Mouse (Mus musculus) R1 (cell line): ENCODE measurements around the gene Tagap1.
A peak's percentile ranks its signal among the peaks of the same experiment; 100 is the strongest.
"Not testable (repeated sequence)": the region's sequence is repeated elsewhere in the genome, so short reads cannot be mapped to it uniquely, and the experiment has no call there.

ENCODE experiments used
- DNase-seq: peaks from one replicate; pipeline ENCODE4 v3.0.0-alpha.2; 2018; ENCODE audit warnings: low read depth, low spot score

Tagap1 gene

GRCm38 (mm10) chr17:6962339-6962738 is 1.4 kb upstream of the Tagap1 start:
- DNase-seq: not testable (repeated sequence)

GRCm38 (mm10) chr17:6961181-6962000 is 435 bp upstream of the Tagap1 start:
- DNase-seq: not testable (repeated sequence)

DNA sequence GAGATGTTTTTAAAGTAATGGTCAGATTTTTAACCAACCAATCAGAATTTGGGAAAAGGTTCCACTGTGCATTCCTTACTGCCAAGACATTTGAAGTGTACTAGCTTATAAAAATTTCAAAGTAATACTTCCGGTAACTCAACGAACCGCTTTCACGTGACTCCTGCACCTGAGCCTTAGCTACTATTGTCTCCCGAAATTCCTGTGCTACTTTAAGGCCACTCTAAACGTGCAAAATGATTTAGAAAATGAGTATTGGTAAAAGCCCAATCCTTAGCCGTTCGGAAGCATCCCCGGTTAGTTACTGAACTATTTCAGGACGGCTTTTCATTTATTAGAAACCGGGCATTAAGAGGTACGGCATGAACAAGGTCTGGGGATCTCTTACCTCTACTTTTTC is 607 bp downstream of the Tagap1 start:
- not testable (repeated sequence) for DNase-seq

DNA sequence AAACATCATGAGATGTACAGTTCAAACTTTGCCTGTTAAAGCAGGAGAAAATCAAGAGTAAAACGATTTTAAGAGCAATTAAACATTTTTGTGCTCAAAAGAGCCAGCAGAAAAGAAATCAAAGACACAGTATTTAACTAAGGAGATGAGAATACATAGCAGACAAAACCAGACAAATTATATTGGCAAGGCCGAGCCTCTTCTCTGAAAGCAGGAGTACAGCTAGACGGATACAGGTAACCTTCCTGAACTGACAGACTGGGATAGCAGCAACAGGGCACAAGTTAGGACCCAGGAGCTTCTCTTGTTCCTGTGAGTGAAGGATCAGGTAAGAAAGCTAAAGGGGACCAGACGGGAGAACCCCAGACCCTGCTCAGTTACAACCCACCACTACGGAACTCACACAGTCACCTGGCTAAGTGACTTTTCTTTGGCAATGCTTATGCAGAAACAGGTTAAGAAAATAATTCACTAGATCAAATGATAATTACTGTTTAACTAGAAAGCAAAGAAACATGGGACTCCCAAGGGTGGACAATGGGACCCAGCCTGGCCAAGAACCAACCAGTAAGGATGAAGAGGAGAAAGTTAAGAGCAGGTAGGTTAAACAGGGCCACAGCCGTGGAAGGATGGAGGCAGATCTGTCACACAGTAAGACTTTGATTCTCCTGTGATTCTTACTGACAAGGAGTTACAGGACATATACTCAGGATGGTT is 1.3 kb downstream of the Tagap1 start:
- DNase-seq: not testable (repeated sequence)

- not testable (repeated sequence) for DNase-seq
Measured at GRCm38 (mm10) chr17:6958881-6959280, 2.1 kb downstream of the Tagap1 start.

- not testable (repeated sequence) for DNase-seq
Measured at GRCm38 (mm10) chr17:6948769-6949228, 12.2 kb downstream of the Tagap1 start.

GRCm38 (mm10) chr17:6947984-6948768 is 12.8 kb downstream of the Tagap1 start, which contains the start of gene Rsph3b:
Gene Rsph3b (minus strand): TSS chr17:6948682.
- peak; percentile 77 for DNase-seq

DNA sequence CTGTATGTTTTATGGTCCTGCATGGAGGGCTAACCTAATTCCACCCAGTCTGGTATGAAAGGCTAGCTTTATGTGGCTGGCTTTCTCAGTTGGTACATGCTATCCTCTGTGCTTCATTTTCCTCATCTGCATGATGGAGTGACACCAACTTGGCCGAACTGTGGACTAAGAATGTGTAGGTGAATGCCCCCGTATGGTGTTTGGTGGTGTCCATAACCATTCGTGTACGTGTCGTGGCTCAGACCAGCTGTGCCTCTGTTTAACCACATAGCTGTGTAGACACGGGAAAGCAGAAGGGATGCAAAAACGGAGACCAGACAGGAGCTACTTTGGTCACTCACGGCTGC is 13.3 kb downstream of the Tagap1 start:
- not testable (repeated sequence) for DNase-seq

GRCm38 (mm10) chr17:6942560-6942959 is 18.4 kb downstream of the Tagap1 start:
- DNase-seq: not testable (repeated sequence)

DNA sequence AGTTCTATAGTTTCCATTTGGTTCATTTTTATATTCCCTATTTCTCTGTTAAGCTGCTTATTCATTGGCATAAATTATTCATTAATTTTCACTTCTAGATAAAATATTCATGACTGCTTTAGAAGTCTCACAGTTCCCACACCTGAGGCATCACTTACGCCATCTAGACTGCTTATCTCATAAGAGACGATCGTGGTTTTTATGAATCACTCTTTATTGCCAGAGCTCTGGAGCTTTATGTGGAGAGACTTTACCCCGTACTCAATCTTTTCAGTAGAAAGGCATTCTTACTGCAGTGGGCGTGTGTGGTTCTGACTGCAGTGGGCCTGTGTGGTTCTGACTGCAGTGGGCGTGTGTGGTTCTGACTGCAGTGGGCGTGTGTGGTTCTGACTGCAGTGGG is 29.3 kb downstream of the Tagap1 start:
- DNase-seq: not testable (repeated sequence)

DNA sequence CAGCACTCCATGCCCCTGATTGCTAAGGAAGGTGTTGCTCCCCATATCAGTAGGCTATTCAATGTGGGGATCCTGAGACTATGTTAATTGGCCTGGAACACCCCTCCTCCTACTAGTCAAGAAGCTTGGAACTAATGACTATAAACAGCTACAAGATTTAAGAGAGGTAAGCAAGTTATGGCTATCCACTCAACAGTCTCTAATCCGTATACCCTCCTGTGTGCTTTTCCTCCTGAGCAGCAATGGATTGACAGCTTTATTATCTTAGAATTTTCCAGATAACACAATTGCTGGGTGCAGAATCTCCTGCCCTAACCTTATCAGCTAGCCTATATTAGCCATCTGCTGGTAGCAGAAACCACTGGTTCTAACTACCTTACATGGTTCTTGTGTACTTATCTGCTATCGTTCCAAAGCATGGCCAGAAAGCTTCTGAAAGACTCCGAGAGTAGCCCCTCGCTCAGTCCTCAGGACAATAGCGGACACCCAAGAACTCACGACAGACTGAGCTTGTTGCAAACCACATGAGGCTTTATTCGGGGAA is 40.5 kb downstream of the Tagap1 start:
- DNase-seq: not testable (repeated sequence)

GRCm38 (mm10) chr17:6919388-6919787 is 41.6 kb downstream of the Tagap1 start:
- not testable (repeated sequence) for DNase-seq

- DNase-seq: not testable (repeated sequence)
Measured at GRCm38 (mm10) chr17:6915282-6915681, 45.7 kb downstream of the Tagap1 start.

GRCm38 (mm10) chr17:6914066-6914465 is 46.9 kb downstream of the Tagap1 start:
- DNase-seq: not testable (repeated sequence)
